9 mouse cellular contexts compared by ENCODE assay signal in the genomic region with DNA sequence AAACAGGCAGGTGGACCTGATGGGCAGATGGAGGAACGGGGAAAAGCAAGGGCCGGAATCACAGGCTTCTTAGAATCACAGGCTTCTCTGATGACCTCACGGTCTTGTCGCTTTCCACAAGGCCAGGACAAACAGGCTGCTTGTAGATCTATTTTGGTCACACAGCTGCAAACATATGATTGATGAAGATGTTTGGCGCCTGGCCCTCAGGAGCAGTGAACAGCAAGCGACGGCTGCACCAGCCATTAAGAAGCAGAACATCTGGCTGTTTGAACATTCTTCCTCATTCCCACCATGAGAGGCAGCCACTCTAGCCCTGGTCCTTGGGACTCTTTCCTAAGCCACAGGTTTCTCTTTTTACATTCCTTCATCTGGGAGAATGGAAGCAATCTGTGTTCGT.
A peak's percentile ranks its signal among the peaks of the same experiment; 100 is the strongest.
DNase-seq lines count a peak whose midpoint lies in the region.
"Had no signal": no experiment of that assay in that cellular context is flagged by ENCODE, and none has a peak within 500 bp of the region (broad histone marks: within the 10 kb centered on the region; RNA-seq: fewer than 3 reads in every experiment).

No protein-coding gene starts in this region.

- peak; percentile 16 for DNase-seq in A20 (ENCODE audit: low read depth, low spot score)
- peak; percentile 29 for DNase-seq in adipocyte (ENCODE audit: low spot score)
- DNase-seq in heart, adult 8-10 months (ENCODE audit: low spot score): peak; percentile 70
- peak; percentile 77 for DNase-seq in kidney, postnatal 14 days
- DNase-seq in spleen, postnatal 14 days (ENCODE audit: low spot score in 2 of 2): no peak
- no peak for DNase-seq in cerebellum, adult 8-10 months
- DNase-seq in urinary bladder, postnatal 14 days (ENCODE audit: low spot score): no peak
- DNase-seq in layer of hippocampus, postnatal 25 days (ENCODE audit: extremely low spot score in 1 of 2, low spot score in 1 of 2): no peak
- DNase-seq: cerebellum, postnatal 36 days had no signal

Comparison
In these comparisons a context has a peak if more than half of its experiments do, and no peak if none do; other contexts are left out.
1. DNase-seq: peak in A20 (single experiment), adipocyte (single experiment), heart, adult 8-10 months (single experiment) and kidney, postnatal 14 days (single experiment); none in spleen, postnatal 14 days (0 of 2), cerebellum, adult 8-10 months (single experiment), urinary bladder, postnatal 14 days (single experiment) and layer of hippocampus, postnatal 25 days (0 of 2).